Mouse (Mus musculus) urinary bladder, postnatal 36 days (tissue): ENCODE results near the gene Lin54.
A peak's percentile ranks its signal among the peaks of the same experiment; 100 is the strongest.
"Not testable (repeated sequence)": the region's sequence is repeated elsewhere in the genome, so short reads cannot be mapped to it uniquely, and the experiment has no call there.

ENCODE experiments used
- DNase-seq, 2 experiments: peaks; one replicate each; pipeline ENCODE4 v3.0.0; 2022; ENCODE audit warnings: low spot score in 2 of 2, mixed read lengths in 1 of 2

Lin54 gene

GRCm38 (mm10) chr5:100489340-100489739 is 11.1 kb downstream of the Lin54 start:
- no peak for DNase-seq

- DNase-seq: no peak
These were observed 12.2 kb downstream of the Lin54 start for GRCm38 (mm10) chr5:100488231-100488630.

DNA sequence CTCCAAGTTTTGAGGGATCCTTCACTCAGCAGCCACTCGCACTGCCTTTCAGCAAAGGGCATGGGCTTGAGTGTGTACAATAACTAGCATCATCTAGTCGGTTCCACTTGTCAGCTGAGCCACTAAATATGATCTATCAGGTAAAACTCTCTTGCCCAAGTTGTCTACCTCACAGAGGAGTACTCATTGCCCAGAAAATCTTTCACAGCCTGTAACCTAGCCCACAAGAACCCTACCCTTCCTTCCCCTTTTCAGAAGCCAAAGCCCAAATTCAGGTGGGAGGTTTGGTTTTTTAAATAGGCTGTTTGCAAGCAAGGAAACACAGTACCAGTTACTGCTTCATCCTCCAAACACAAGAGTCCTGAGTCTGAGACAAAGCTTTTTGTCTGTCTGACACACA is 13.3 kb downstream of the Lin54 start:
- DNase-seq: no peak

GRCm38 (mm10) chr5:100483569-100483968 is 16.9 kb downstream of the Lin54 start:
- DNase-seq: no peak

- DNase-seq: no peak
These were observed 22.8 kb downstream of the Lin54 start for GRCm38 (mm10) chr5:100477604-100478003.

GRCm38 (mm10) chr5:100476328-100476727 is 24.1 kb downstream of the Lin54 start:
- DNase-seq: no peak

DNA sequence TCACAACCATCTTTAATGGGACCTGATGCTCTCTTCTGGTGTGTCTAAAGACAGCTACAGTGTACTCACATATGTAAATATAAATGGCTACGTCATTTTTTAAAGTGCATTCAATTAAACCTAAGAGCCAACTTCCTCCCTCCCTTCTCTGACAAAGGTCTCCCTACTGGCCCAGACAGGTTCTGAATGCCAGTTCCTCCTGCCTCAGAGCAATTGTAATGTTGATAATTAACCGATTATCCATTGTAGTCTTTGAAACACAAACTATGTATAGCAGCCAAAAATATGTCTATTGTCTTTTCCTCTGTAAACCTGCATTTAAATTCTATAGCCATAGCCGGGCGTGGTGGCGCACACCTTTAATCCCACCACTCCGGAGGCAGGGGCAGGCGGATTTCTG is 33.1 kb downstream of the Lin54 start:
- no peak for DNase-seq

DNA sequence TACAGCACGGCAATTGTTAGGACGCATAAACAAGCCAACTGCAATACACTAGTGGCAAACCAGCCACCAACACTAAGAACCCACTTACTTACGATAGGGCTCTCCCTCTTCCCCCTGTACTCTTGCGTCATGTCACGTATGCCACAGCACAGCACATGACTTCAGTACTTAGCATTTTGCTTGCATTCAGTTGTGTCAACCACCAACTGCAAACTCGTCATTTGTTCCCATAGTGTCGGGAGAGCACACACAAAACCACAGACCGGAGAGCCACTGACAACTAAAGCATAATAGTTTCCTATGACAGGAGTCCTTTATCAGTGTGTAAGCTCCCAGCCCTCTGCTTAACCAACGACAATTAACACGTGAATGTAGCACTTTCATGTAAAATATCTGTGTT is 33.8 kb downstream of the Lin54 start:
- DNase-seq: no peak

DNA sequence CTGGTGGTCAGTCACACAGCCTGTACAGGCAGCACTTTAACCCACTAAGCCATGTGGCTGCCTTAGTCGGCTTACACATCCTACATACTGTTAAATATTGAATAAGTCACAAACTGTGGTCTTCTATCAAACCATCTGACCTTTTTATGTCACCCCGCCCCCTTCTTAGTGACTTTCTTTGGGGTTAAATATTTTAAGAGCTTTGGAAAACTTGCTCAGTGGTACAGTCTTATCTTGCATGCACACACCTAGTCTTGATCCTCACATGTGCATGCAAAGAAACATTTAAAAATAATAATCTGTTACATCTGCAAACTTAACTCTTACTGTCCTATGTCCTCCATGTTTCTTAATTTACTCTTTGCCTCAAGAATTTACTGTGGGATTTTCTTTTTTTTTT is 38.1 kb downstream of the Lin54 start:
- DNase-seq: no peak

DNA sequence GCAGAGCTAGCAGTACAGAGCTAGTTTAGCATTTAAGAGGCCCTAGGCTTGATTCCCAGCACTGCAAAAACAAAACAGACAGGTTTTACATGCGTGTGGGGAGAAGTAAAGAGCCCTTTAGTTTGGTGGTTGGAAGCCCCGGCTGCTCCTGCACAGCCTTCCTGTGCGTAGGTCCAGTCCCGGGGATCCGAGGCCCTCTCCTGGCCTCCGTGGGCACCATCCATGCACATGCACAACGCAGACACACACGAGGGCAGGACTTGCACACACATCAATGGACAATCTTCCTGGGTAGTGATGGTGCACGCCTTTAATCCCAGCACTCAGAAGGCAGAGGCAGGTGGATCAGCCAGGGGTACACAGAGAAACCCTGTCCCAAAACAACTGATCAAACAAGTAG is 38.9 kb downstream of the Lin54 start:
- no peak for DNase-seq

GRCm38 (mm10) chr5:100459468-100459867 is 41.0 kb downstream of the Lin54 start:
- no peak for DNase-seq

GRCm38 (mm10) chr5:100451871-100452270 is 48.6 kb downstream of the Lin54 start:
- no peak for DNase-seq

DNA sequence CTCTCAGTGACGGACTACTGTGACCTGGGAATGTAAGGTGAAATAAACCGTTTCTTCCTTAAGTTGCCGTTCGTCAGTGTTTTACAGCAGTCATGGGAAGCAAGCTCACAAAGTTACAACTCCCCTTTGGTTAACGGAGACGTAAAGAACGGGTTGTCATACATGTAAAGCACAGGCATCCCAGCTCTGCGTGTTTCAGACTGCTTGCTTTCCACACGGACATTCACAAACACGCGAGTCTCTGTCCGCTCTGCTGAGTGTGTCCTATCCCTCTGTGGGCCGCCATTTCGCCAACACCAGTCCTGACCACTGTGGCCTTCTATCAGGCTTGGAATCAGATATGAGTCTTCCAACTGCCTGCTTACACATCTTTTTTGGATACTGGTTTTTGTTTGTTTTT is 61.6 kb downstream of the Lin54 start:
- DNase-seq: no peak

DNA sequence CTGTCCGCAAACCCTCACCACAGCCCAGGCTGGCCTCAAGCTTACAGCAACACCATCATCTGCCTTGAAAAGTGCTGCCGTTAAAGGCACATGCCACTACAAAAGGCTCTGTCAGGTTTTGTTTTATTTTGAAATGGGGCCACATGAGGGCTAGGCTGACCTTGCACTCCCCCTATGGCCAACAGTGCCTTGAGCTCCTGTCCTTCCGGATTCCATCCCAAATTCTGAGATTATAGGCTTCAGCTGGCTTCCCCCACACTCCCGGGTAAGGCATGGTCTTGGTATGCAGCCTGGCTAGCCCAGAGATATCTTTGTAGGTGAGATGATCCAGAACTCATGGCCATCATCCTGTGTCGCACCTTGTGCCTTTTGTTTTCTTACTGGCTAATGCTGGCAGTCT is 62.5 kb downstream of the Lin54 start:
- DNase-seq: no peak

DNA sequence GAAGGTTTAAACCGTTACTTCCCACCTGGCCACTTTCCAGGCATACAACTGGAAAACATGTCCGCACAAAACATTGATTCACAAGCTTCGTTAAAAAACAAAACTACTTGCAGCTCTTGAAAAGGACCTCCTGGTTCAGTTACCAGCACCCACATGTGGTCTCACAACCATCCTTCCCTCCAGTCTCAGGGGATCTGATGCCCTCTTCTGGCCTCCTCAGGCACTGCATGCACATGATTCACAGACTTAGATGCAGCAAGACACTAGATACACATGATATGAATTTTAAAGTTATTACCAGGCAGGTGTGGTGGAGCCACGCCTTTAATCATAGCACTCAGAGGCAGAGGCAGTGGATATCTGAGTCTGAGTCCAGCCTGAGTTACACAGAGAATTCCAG is 63.4 kb downstream of the Lin54 start:
- DNase-seq: no peak

DNA sequence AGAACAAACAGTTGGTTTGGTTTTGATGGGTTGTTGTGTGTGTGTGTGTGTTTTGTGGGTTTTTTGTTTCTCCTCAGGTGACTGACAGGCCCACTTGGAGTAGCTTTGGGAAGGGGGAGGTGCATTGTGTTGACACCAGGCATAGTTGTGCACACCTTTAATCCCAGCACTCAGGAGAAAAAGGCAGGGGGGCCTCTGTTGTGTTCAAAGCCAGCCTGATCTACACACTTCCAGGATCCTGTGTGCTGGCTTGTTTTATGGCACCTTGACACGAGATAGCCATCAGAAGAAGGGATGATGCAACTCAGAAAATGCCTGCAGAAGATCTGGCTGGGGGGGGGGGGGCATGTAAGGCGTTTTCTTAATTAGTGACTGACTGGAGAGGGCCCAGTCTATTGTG is 69.5 kb downstream of the Lin54 start:
- DNase-seq: no peak

GRCm38 (mm10) chr5:100430076-100430390 is 70.4 kb downstream of the Lin54 start:
- DNase-seq: no peak

GRCm38 (mm10) chr5:100429344-100430075 is 70.9 kb downstream of the Lin54 start:
- peak; percentile 87 to 93 for DNase-seq

GRCm38 (mm10) chr5:100428734-100429343 is 71.6 kb downstream of the Lin54 start:
- no peak for DNase-seq

- DNase-seq: no peak
These were observed 72.3 kb downstream of the Lin54 start for GRCm38 (mm10) chr5:100428031-100428733.

DNA sequence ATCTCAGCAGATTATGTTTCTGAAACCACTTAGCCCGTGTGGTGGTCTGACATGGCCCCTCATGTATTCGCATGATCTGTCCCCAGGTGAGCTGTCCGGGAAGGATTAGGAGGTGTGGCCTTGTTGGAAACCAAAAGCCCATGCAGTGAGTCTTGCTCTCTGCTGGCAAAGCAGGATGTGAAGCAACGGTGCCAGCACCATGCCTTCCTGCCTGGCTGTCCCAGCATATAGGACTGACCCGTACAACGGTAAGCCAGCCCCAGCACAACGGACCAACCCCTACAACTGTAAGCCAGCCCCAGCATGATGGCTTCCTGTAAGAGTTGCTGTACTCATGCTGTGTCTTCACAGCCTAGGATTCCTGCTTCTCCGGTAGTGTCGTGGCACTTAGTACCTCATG is 73.2 kb downstream of the Lin54 start:
- no peak for DNase-seq

DNA sequence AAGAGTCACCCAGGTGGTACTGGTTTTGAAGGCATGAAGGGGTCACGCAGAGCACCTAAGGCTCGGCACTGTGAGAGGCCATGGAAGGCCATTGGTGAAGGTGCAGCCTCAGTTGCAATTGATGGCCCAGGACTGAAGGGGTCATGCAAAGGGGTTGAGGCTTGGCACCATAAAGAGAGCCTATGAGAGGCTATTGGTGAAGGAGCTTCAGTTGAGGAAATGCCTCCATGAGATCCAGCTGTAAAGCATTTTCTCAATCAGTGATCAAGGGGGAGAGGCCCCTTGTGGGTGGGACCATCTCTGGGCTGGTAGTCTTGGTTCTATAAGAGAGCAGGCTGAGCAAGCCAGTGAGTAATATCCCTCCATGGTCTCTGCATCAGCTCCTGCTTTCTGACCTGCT is 74.6 kb downstream of the Lin54 start:
- DNase-seq: not testable (repeated sequence)

DNA sequence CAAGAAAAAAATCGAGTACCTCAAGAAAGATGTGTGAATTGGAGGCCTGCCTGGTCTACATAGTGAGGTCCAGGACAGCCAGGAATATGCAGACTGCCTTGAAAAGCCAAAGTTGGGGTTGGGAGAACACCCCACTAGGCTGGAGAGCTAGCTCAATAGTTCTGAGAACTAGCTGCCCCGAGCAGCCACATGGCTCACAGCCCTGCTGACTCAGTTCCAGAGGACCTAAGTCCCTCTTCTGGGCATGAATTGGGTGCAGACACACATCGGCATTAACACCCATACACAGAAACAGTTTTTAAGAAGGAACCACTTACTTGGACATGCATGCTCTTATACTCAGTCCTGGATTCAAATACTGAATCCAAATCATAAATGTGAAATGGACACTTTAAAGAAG is 76.2 kb downstream of the Lin54 start:
- DNase-seq: no peak
